Mouse (Mus musculus) lung, postnatal 10 days (tissue): ENCODE measurements around the gene Rbm11.

Experiments used
- DNase-seq: peaks from one replicate; pipeline ENCODE4 v3.0.0; 2021

Gene Rbm11

DNA sequence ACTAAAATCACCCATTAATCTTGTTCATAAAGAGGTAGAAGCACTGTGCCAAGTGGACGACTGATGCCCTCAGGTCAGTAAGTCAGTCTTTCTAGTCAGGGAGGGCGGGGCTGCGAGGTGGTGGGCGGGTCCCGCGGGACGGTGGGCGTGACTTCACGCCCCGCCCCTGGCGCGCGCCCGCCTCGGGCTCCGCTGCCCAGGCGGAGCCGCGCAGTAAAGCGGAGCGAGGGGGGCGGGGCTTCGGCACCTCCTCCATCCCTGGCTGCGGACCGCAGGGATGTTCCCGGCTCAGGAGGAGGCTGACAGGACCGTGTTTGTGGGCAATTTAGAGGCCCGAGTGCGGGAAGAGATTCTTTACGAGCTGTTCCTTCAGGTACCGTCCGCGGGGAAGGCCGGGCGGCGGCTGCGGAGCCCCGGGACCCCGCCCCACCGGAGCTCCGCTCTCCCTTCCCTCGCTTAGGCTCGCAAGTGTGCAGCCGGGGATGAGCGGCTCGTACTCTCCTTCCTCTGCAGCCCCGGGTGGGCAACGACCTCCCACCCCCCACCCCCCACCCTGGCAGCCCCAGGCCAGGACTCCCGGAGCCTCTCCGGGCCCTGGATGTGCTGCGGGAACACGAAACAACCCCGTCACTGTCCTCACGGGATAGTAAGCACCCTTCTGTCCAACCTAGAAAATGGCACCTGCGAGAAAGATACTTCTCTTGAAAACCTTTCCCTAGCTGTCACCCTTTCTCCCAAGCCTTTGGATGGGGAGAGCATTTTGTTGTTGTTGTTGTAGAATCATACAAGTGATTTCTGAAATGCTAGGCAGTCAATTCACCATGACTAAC, at the start of gene Rbm11:
Gene Rbm11, plus strand, starts transcription at position 174 of the 830 bp plus-strand sequence.
- DNase-seq, result peak; percentile 78

DNA sequence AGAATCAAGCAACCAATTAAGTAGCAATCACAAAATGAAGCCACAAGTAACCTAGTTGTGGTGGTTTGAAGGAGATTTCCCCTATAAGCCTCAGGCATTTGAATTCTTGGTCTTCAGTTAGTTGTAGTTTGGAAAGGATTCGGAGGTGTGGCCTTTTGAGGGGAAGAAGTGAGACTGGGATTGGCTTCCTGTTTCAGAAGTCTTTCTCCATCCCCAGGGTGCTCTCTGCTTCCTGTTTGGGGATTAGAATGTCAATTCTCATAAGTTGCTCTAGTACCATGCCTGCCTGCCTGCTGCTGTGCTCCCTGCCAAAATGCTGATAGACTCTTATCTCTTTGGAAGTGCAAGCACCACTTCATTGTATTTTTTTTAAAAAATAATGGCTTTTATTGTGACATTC, 47.3 kb upstream of the Rbm11 start:
- DNase-seq, result no peak

DNA sequence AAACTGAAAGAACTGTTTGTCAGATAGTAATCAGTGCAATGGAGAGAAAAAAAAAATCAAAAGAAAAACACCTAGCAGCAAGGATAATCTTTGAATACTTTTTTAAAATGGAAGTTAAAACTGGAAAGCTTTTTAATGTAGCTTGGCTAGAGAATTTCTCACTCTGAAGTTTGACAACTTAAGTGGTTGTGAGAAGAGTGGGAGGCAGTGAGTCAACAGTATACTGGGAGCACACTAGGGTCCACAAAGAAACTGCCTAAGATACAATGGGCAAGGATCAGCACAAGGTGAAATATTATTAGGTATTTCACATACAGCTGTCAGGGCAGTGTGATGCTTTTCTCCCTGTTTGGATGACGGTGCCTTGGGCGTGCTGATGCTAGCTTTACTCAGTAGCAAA, 29.7 kb upstream of the Rbm11 start:
- DNase-seq, result no peak

DNA sequence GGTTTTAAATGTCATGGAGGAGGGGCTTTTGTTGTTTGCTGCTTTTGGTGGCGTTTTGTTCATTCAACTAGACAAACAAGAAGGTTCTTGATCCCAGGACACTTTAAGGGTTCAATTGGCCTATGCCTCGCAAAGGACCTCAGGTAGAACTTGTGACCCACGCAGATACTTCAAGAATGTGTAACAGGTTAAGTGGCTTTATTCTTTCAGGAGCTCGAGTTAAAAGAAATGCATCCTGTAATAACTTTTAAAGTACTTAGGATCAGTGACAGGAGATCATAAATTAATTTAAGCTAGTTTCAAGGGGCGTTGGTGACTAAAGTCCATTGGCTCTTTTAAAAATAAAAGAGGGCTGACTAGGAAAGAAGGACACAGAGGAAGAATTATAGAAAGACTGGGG, 10.4 kb upstream of the Rbm11 start:
- no peak for DNase-seq

DNA sequence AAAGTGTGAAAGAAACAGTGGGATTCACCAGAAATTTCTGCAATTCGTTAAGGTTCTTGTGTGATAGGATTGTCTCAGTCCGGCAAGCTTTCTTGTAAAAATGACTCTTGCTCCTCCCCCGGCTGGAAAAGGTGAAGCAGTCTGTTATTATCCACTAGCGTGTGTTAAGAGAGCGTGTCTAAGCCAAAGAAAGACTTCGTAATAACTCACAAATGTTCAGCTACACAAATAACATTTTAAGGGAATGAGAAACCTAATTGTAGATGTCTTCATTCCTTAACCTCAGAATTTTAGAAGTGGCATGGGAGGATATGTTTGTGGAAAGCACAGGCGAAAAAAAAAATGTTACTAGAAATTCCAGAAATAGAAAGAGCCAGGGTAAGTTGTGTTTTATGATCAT, 6.7 kb upstream of the Rbm11 start, which contains the start of gene Lipi:
Gene Lipi, minus strand, starts transcription at position 101 of the 400 bp plus-strand sequence.
- DNase-seq, result no peak

DNA sequence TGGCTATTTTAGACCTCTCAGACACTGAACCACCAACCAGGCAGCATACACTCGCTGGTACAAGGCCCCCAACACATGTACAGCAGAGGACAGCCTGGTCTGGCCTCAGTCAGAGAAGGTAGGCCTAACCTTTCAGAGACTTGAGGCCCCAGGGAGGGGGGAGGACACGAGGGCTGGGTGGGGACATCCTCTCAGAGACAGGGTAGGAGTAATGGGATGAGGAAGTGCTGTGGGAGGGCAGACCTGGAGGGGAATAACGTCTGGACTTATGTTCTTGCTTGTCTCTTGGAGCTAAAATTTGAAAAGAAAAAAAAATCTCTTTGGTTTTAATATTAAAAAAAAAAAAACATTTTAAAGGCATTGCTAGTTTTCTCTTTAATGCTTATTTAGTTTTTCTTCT, 6.2 kb upstream of the Rbm11 start:
- no peak for DNase-seq

DNA sequence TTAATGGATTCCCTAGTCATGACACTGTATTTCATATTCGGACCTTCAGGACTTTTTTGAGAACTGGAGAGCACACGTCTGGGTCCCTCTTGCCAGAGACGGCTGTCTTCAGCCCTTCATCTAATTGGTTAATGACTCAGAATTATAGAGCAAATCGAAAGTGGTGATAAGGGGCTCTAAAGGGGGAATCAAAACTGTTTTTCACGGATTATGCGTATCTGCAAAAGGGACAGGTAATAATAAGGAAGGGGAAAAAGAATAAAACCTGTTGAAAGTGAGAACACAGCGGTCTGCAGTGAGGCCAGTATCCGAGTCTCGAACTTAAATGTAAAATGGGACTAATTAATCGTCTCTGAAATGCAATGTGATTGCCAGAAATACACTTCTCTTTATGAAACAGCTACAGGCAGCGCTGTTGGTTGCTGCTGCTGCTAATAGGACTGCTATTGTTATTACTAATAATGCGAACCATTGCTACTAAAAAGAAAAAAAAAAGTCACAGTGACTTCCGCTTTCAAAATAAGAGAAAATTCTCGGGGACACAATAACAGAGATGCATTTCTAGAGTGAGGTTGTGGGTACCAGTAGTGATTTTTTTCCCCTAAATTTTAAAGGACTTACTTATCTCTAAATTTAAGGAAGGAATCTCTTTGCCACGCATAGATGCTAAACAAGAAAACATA, 998 bp downstream of the Rbm11 start:
- DNase-seq, result no peak

DNA sequence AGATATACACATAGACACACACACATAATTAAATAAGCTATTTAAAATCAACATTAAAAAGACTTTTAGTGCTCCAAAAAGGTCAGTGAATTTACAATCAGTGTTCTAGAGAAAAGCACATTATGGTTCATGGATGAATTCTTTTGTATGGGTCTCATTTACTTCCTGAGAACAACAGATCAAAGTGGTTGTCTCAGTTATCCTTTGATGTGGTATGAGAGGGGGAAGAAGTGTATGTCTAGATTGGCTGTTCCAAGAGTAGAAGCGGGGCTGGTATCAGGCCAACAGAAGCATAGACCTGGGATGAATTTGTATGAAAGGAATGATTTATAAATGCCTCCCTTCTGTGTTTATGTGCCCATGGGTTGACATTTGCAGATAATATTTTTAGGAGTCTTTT, 13.8 kb downstream of the Rbm11 start:
- no peak for DNase-seq

DNA sequence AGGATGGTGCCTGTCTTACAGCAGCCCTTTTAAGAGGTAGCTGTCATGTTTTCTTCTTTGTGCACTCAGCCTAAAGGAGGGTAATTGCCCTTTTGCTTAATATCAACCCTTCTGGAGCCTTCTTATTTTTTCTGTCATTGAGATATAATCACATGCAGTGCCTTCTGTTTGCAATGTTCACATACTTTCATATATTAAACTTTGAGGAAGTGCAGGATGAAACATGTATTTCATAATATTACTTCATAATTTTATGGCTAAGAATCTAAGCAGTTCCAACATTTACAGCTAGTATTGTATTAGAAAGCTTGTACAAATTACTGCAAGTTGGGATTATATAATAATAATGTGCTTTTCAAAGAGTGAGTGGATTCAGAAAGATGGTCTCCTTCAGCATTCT, 19.9 kb downstream of the Rbm11 start:
- DNase-seq, result no peak

DNA sequence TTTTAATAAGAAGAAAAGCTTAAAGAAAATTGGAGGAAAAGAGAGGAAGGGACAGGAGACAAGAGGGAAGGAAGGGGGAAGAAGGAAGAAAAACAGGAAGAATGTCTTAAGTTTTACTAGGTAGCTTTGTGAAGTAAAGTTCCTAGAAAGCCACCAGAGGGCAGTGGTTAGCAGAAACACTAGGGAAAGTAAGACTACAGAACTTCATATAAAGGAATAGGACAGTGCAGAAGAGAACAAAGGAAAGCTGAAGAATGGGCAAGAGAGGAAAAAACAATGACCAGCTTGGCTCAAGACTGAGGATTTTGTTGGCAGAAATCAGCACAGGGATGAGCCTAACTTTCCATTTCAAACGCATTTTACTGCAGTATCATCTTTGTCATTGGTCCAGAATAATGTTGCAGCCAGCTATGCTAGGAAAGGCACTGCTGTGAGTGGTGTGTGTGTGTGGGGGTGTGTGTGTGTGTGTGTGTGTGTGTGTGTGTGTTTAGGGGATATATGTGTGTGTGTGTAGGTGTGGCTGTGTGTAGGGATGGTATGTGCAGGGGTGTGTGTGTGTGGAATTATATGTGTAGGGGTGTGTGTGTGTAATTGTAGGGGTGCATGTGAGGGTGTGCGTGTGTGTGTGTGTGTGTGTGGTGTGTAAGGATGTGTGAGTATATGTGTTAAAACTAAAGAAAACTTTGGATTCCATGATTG, 25.2 kb downstream of the Rbm11 start:
- peak; percentile 48 for DNase-seq

DNA sequence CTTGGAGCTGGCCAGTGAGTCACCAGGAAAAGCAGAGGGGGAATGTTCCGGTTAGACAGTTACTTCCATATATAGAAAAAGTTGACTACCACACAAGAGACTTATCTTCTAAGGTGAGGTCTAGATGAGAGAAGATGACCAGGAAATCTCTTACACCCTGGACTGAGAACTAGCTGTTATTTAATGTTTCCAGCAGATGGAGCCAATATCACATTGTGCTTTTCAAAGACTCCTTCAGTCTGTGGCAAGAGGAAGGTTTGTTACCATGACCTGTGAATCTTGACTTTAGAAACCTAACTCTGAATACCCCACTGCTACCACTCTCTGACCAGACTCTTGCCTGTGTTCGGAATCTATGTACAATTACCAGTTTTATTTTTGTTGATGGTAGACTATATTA, 35.2 kb downstream of the Rbm11 start:
- DNase-seq, result no peak
